Mouse (Mus musculus): ENCODE data around the gene Chrm3. TPM values are rescaled to one million over a fixed set of nuclear protein-coding genes. Genes with fewer than 3 reads are reported as not detected.

Chrm3 gene
- total RNA-seq, 2 experiments from 2014 or later, result 0.20 to 1.1 TPM

DNA sequence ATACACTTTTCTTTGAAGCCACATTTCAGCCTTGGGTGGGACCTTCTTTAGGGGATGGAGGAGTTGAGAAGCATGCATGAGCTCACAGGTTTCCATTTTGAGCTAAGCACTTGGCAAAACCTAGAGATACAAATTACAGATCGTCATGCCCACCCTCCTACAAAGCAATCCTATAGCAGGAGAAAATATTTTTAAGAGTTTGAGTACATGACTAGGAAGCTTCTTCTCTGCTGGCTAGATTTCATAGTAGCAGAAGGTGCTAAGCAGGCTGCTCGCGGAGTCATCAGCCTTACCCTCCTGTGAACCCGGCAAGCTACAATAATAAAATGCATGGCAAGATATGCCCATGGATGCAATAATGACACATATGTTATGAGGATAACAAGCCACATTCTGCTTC is 124.4 kb downstream of the Chrm3 start:
- DNase-seq, result no peak

DNA sequence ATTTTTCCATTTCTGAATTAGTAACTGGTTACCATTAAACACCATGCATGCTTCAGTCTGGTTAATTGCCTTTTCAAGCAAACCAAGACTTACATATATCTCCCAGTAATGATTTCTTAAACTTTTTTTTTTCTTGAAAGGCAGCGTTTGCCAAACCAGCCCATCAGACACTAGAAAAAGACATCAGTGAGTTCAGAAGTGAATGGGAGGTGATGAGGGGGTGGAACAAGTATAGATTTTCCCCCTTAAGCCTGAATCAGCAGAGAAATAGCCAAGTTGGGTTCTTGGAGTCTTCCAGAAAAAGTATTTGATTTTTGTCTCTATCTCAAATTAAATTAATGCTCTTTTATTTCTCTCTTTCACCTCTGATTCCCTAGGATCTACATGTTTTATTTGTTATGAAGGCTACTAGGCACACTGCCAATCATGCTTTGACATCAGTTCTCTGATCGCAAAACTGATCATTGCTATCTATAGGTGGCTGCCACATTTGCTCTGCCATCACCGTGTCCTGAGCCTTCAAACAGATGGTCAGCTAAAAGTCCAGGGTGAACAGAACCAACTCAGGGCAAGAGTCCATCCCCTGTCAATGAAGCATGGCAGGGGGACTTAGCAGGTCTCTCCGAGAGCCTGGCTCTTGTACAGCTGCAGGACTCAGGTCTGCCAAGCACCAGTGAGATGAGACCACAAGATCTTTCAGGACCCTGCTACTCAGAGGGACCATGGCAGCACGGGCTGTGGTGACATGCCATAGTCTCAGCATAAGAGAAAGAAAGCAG is 125.1 kb downstream of the Chrm3 start:
- DNase-seq, result no peak

DNA sequence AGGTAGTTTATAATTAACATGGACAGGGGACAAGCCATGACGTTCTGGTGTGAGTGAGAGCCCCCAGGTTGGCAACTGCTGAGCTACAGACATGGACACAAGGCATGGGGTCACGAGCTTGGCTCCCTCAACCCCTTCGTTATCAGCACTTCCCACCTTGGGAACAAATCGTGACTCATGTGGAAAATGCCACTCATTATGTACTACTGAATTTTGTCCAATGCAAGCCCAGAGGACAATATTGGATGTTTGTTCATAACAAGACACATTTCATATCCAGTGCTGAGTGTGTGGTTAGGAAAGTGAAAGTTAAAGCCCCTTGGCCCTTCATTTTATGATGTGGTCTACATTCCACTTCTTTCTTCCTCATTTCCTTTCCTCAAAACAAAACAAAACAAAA is 140.2 kb downstream of the Chrm3 start:
- no peak for DNase-seq

DNA sequence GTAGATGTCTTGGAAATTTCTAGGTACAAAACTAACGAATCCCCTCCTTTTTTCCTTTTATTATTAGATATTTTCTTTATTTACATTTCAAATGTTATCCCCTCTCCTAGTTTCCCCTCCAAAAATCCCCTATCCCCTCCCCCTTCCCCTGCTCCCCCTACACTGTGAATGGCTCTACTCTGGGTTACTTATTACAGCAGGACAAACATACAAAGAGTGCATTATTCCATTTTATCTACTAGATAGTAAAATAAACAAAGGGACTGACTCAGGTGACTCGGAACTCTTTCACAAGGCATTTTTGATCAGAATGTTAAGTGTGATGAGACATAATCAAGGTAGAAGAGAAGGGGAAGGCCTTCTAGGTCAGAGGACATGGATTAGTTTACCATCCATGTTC is 148.5 kb downstream of the Chrm3 start:
- no peak for DNase-seq

DNA sequence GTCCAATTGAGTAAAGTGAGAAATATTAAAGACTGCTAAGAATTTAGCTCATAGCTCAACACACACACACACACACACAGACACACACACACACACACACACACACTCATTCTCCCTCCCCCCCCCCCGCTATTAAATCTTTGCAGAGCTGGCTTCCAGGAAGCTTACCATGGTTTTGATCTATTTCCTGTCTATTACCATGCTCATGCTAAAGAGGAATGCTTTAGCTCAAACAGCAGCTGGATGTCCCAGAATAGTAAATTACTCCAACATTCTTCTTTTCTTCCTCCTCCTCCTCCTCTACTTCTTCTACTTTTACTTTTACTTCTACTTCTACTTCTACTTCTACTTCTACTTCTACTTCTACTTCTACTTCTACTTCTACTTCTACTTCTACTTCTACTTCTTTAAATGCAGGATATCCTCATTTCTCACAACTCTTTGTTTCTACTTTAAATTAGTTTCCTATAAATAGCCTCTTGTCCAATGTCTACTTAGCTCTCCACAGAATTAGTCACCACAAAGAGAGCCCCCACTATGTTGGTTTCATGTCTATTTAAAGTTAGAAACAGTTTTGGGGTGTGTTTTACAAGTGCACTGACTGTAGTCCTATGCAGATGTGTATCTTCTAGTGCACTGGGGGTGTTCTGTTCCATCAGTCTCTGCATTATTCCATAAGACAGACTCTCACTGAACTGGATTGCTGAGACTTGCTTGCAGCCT is 150.0 kb downstream of the Chrm3 start:
- no peak for DNase-seq

DNA sequence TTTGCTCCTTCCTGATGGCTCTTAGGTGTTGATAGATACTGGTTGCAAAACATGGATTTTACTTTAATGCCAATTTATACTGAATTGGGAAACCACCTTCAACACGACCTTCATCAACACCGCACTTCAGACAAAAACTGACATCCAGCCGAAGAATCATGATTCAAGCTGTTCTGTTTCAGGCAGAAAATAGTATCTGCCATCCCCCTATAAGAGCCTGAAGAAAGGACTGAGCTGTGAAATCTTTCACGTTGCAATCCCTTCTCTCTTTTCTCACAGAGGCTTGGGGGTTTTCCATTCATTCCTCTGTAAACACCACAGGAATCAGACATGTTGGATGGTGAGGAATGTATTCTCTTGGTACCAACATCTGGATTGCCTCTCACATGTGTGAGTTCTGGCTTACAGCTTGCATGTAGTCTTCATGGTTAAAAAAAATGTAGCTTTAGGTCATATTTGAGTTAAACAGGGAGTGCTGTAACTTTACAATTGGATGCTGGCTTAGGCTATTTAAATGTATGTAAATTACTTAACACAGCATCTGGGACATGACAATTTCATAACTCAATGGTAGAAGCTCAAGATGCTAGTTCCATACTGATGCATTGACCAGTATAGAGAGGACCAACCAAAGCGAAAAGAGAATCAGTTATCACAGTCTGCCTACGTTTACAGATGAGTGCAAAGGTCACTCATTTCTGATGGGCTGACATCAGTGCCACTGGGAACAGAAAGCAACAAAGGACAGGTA is 161.3 kb downstream of the Chrm3 start:
- no peak for DNase-seq

DNA sequence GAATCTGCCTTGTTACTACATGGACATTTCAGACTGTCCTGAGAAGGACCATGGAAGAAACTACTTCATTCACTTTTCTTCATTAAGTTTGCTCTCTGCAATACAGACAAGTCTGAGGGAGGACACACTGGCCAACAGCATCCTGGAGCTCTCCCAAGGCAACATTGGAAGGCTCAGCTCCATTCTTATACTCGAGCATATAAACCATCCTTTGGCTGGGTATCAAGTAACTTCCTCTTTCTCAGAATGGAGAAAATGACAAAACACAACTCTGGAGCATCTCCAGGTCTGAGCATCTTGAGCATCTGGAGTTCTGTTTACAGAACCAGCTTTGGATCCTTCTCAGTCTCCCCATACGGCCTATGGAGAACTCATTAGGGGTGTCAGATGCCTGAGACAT is 170.8 kb downstream of the Chrm3 start:
- no peak for DNase-seq

DNA sequence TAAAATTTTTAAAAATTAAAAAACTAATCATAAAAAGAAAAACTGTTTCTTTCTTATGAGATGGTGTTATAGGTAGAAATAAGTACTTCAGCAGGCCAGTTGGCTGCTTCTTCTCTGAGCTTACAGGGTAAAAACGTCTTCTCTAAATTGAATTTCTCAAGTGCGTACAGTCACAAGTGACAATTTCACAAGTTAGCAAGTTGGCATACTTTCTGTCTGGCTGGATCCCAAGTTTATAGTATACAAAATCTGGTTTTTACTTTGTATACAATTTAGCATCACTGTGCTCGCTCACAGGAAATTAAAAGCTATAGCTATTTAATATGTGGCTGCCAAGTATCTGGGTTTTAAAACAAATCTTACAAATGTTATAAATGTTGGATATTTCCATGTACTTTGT is 172.7 kb downstream of the Chrm3 start:
- no peak for DNase-seq

DNA sequence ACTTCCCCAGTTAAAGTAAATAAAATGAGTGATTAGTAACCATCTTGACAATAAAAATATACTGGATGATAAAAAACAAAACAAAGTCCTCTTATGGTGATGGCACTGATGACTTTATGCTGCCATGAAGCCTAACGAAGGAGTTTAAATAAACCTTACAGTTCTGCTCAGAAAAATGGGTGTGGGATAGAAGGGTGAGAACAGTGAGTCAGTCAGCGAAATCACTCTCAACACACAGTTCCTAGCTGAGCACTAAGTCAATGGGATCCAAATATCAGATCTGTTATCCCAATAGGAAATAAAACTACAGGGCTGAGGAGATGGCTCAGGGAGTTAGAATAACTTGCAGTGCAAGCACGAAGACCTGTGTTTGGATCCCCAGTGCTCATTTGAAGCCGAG is 176.8 kb downstream of the Chrm3 start:
- DNase-seq, result no peak

DNA sequence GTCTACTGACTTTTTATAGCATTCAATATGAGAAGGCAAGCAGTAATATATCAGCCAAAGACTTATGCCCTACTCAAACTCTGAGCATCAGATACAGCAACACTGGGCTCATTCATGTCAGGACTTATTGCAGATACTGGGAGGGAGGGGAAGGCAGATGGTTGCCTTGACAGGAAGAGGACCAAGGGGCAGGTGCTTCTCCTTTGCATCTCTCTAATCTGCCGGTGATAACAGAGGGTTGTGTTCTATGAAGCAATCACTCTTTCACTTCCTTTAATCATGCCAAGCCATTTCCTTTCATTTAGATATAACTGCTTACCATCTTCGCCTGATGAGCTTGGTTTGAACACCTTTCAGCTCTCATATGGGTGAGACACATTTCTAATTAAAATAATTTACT is 177.9 kb downstream of the Chrm3 start:
- no peak for DNase-seq

DNA sequence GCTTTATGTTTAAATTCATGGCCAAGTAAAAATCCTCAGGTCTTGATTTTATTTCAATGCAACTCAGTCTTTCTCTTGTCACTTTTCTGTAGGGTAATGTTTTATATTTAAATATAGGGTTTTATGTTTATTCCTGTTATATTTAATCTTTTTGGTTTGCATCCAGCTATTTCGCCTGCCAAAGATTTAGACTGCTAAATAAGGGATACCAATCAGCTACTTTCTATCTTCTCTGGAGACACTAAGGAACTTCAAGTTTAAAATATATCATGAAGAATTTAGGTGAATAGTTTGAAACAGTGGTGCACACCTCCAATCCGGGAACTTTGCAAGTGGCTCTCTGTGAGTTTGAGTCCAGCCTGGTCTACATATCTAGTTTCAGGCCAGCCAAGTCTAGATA is 190.1 kb downstream of the Chrm3 start:
- DNase-seq, result no peak

DNA sequence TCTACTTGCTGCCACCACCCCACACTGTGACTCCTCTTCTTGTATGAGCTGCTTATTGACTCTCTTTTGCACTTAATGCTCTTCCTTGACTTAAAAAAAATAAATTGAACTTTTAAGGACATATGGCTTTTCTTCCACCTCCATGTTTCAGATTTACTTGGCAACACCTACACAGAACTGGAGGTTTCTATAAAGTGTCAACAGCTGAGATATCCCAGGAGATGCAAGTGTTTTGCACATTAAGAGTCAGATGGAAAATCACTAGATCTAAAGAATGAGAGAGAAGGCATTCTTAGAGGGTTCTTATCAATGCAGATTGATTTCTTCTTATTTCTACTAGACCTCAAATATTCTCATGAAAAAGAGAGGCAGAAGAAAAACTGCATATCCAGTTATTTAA is 197.3 kb downstream of the Chrm3 start:
- DNase-seq, result no peak

DNA sequence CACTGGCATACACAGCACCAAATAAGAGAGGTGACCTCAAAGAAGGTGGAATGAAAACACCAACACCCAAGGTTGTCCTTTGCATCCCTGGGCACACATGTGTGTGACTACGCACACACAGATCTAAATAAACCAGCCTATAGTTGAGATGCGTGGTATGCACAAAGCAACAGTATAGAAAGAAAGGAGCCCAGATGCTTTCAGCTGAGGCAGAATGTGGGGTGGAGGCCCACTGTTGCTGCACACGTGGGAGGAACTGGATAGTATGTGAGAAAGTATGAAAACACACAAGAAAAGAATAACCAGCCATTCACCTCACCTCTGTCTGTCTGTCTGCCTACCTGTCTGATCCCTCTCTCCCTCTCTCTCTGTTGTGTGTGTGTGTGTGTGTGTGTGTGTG is 203.2 kb downstream of the Chrm3 start:
- no peak for DNase-seq

DNA sequence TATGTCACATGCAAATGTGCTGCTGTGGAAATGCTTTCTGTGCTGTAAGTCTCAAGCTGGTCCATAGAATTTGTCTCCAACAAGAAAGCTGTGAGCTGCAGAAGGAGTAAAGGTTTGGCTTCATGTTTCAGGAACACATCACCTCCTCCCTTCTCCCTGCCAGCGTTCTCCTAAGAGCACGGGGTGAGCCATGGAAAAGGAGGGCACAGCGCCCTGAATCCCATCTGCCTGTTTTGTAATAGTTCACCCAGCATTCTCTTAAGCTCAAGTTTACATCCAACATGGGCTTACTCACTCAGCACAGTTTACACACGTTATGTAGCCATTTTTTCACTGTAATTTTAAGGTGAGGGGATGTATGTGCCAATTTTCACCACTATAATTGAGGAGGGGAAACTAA is 220.1 kb downstream of the Chrm3 start:
- no peak for DNase-seq

DNA sequence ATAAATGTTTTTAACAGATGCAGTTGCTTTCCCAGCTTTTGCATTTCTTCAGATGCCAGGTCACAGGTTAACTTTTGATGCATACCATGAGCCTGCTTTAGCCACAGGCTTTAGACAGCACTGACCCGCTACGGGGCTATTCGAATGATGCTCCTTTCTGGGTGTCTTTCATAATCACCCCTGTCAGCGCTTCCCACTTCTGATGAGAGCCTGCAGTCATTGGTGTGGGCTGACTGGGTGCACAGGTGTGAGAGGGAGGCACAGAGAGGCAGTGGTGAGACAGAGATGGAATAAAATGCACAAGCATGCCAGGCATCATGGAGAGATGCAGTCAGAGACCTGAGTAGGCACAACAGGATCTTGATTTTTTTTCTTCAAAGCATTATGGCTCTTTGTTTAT is 221.8 kb downstream of the Chrm3 start:
- no peak for DNase-seq

DNA sequence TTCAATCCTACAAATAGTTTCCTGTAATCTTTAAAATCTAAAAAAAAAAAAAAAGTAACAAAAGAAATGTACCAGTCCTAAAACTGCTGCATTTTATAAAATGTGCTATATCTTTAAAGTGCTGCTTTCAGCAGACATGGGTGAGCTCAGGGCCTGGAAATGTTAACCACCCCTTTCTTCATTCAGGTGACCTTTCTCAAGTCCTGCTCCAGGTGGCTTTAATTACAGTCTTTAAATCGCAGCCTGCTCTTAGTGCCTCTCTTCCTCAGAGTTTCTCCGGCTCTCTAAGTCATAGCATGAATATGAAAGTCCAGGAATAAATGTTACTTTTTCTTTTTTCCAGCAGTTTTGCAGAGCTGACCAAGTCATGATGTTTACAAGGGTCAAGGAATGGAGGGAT is 229.6 kb downstream of the Chrm3 start:
- DNase-seq, result no peak

DNA sequence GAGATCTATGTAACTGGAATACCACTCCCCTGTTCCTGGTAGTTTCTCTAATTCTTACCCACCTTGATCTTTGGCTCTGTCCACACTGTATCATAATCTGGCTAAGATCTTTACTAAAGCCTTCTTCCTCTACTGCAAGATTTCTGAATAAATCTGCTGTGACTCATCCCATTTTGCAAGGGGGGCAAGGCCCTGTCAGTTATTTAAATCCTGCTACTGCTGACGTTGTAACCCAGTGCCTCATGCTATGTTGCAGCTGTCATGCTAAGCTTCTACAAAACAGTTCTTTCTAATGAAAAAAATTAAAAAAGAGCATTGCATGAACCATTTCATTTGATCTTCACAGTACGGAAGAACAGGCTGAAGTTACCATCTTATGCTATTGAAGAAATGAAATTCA is 248.4 kb downstream of the Chrm3 start:
- no peak for DNase-seq

DNA sequence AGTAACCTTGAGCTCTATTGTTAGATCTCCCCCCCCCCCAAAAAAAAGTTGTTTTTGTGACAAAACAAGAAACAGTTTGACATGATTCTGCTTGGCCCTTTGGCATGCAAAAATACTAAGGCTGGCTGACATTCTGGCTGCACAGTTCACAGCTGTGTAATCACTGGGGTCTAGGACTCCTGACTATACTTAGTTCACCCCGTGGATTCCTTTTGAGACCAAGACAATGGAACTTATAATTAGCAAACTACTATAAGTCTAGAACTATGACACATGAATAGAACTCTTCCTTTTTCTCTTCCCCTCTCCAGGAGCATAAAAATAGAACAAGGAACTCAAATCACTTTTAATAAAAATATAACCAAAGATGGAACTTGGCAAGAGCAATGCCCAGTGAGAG is 251.1 kb downstream of the Chrm3 start:
- no peak for DNase-seq

DNA sequence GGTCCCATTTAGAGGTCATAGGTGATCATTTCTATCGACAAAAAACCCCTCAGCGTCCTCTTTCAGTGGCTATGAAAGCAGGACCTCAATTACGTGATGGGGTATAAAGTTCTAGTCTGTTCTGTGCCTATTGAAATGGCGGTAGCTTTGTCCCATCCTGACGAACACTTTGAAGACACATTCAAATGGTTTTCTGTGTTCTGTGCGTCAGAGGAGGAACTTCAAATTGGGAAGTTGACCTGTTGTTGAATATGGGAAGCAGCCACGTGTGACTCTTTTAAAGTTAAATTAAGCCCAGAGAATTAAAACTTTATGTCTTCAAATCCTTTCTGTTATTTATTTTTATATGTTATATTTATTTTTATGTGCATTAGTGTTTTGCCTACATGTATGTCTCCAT is 253.3 kb downstream of the Chrm3 start:
- DNase-seq, result no peak

DNA sequence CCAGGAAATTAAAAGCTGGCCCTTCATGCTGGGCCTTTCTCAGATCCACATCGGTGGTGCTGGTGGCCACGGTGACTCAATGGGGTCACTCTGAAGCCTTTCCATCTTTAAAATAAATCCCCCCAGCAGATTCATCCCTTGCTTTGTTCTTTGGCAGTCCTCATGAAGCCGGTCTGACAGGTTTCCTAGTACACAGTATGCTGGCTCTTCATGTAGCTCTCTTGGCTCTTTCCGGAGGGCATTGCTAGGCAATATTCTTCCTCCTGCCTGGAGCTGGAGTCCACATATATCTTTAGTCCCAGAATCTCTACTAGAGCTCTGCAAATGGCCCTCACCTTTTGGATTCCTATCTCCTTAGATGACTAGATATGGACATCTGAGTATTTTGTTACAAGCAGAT is 269.9 kb downstream of the Chrm3 start:
- no peak for DNase-seq

DNA sequence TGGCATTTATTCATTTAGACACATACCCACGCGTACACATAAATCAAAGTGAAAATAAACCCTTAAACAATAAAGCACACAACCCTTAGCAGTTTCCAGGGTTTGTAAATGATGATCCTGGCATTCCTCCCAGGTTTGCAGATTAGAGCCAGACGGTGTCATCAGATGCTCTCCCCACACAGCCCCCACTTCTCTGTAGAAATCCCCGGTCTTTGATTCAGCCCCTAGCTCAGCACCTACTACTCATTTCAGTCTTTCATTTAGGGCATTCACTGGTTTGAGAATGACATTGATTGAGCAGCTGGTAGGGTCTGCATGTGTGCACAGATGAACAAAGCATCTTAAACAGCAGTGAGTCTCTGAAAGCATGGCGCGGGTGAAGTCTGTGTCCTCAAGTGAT is 274.3 kb downstream of the Chrm3 start:
- DNase-seq, result no peak

DNA sequence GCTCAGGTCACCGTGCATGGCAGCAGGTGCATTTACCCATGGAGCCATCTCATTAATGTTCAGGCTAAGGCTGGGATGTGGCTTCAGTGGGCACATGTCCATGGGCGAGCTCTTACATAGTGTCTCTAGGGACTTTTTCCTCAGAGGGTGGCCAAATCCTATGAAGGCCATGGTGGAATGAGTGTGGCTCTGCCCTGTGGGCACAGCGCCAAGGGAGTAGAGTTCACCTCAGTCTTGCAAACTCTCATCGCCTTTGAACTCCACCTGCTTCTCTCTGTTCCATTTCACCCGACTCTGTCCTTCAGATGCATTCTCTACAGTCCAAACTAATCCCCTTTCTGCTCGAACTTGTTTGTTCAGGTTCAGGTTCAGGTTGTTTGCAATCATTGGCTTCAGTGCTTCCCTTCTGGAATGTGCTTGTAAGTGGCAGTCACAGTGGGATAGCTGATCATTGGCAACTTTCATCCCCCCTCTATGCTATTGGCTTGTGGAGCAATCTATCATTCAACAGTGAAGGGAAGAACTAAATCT is 278.7 kb downstream of the Chrm3 start:
- DNase-seq, result no peak

DNA sequence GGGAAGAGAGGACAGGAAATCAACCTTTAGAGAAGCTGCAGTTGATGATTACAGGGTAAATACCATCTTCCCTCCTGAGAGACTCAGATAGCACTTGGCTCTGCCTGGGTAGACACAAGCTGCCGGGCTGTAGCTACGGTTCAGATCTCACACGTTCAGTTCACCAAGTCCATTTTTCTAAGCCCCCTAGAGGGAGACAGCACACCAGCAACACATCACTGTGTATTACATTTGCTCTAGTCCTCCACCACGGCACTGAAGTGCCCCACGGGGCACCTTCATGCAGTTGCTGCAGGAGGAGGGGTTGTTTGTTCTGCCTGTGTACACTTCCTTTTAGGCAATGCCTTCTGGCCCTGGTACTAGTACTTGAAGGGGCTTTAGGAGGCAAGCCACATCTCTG is 289.5 kb downstream of the Chrm3 start:
- DNase-seq, result no peak
